Mouse (Mus musculus): Measurements from ENCODE around the gene Gdpd5. TPM values are rescaled to one million over a fixed set of nuclear protein-coding genes. Genes with fewer than 3 reads are reported as not detected.

Gene Gdpd5
- polyA plus RNA-seq, 2 experiments from 2014 or later, result 9.7 to 14.7 TPM

- ATAC-seq, result no peak
These were observed 62.8 kb downstream of the Gdpd5 start for GRCm38 (mm10) chr7:99444012-99444411.

GRCm38 (mm10) chr7:99445833-99446232 is 64.6 kb downstream of the Gdpd5 start:
- no peak for ATAC-seq

- no peak for ATAC-seq
These were observed 66.1 kb downstream of the Gdpd5 start for GRCm38 (mm10) chr7:99447323-99447722.

- ATAC-seq, result peak; percentile 56
These were observed 67.4 kb downstream of the Gdpd5 start for GRCm38 (mm10) chr7:99448619-99449018.

GRCm38 (mm10) chr7:99449063-99449462 is 67.8 kb downstream of the Gdpd5 start:
- peak; percentile 66 for ATAC-seq

- ATAC-seq, result no peak
These were observed 68.5 kb downstream of the Gdpd5 start for GRCm38 (mm10) chr7:99449751-99450150.

GRCm38 (mm10) chr7:99450703-99451102 is 69.5 kb downstream of the Gdpd5 start:
- ATAC-seq, result peak; percentile 40

- no peak for ATAC-seq
These were observed 71.6 kb downstream of the Gdpd5 start for GRCm38 (mm10) chr7:99452859-99453258.

- no peak for ATAC-seq
These were observed 72.8 kb downstream of the Gdpd5 start for GRCm38 (mm10) chr7:99454044-99454443.

- no peak for ATAC-seq
These were observed 77.6 kb downstream of the Gdpd5 start for GRCm38 (mm10) chr7:99458849-99459248.

GRCm38 (mm10) chr7:99459888-99460652 is 78.9 kb downstream of the Gdpd5 start:
- ATAC-seq, result no peak

GRCm38 (mm10) chr7:99463120-99463519 is 81.9 kb downstream of the Gdpd5 start:
- ATAC-seq, result no peak

GRCm38 (mm10) chr7:99465811-99466210 is 84.6 kb downstream of the Gdpd5 start, which contains the start of gene Klhl35:
TSS of gene Klhl35 (plus strand) at chr7:99466004.
- ATAC-seq, result no peak

- ATAC-seq, result no peak
These were observed 86.7 kb downstream of the Gdpd5 start for GRCm38 (mm10) chr7:99467916-99468282.

- peak; percentile 83 for ATAC-seq
These were observed 87.3 kb downstream of the Gdpd5 start for GRCm38 (mm10) chr7:99468283-99469132.

- ATAC-seq, result no peak
These were observed 88.6 kb downstream of the Gdpd5 start for GRCm38 (mm10) chr7:99469680-99470405.

- no peak for ATAC-seq
These were observed 90.4 kb downstream of the Gdpd5 start for GRCm38 (mm10) chr7:99471578-99471977.

- no peak for ATAC-seq
These were observed 92.6 kb downstream of the Gdpd5 start for GRCm38 (mm10) chr7:99473638-99474407.

- no peak for ATAC-seq
These were observed 93.8 kb downstream of the Gdpd5 start for GRCm38 (mm10) chr7:99474836-99475561.

GRCm38 (mm10) chr7:99475562-99475911 is 94.3 kb downstream of the Gdpd5 start:
- no peak for ATAC-seq

- ATAC-seq, result no peak
These were observed 95.4 kb downstream of the Gdpd5 start for GRCm38 (mm10) chr7:99476558-99477114.

Data from activated CD4-positive, CD25-positive, alpha-beta regulatory T cell, adult 4 months (primary cell).